Mouse (Mus musculus) heart, postnatal 0 days (tissue): ENCODE data around the gene Cpvl.

Experiments
- CTCF ChIP-seq: IDR thresholded peaks from 2 replicates; pipeline ENCODE4 v1.5.1; 2016; ENCODE audit warnings: antibody characterized with exemption, control low read depth, low read depth
- EP300 ChIP-seq: IDR thresholded peaks from 2 replicates; pipeline ENCODE4 v1.6.1; 2016; ENCODE audit warnings: antibody characterized with exemption, low read depth

DNA sequence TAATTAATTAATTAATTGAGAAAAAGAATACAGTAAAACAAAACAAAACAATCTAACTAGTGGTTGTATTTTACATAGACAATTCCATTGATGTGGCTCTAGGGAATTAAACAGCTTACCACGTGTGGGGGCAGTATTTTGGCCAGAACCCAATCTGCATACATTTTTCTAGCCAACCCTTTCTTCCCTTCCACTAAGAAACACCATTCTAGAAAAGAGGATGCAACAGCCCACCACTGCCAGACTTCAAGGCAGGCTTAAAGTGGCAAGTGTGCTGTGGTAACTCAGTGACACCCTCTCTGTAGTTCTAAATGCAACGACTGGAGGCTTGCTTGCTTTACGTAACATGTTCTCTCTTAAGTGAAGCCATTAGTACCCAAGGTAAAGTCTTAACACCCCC lies 18.6 kb downstream of the Cpvl start:
- TF ChIP-seq EP300, result no peak
- no peak for TF ChIP-seq CTCF
